Mouse (Mus musculus): ENCODE measurements at regions not wholly inside any gene's neighbourhood (a gene's known extent, or its start where the extent isn't known, plus 50 kb on each side); places are given as distances from the start of the nearest gene placed in this dataset.

DNA sequence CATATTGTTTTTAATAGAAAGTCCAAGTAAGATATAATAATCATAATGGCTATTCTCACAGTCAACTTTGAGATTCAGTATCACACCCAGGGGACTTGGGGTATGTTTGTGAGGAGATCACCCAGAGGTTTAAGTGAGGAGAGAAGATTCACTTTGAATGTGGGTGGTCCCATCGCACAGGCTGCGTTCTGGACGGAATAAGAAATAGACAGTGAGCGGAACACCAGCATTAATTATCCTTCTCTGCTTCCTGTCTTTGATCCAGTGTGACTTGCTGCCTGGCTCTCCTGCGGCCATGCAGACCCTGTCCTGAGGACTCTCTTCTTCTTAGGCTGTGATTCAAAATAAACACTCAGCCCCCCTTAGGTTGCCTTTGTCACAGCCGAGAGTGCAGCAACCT, 60.6 kb upstream of the Kras start:
- DNase-seq = no peak
- intact Hi-C loops (cut with DNase I) = no loop called here

DNA sequence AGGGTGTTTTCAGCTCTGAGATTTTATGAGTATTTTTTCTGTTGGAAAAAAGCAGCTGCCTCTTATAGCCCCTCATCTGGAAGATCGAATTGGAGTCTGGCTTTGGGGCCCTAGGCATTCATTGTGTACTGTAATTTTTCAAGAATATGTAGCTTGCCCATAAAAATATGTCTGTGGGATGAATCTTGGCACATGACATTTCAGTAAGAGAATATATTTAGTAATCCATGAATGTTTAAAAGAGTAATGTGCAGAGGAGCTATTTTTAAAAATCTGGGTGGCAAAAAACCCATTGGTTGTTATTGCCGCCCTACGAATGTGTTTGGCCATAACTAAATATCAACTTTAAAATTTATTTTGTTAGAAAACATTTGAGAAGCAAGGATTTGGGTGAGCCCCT, 59.0 kb upstream of the Kras start:
- no peak for DNase-seq
- intact Hi-C loops (cut with DNase I) = no loop called here

DNA sequence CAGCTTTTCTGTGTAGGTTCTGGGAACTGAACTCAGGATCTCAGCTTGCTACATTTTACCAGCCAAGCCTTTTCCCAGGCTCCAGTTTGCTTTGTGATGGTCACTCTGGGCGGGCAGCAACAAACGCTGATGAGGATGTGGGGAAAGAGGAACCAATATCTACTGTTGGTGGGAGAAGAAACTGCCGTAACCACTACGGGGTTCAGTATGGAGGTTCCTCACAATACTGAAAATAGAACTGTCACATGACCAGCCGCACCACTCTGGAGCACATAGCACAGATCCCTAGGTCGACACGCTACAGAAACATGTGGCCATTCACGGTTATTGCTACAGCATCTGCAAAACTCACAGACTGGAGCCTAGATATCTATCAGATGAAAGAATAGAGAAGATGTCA, 57.2 kb upstream of the Kras start:
- intact Hi-C loops (cut with DNase I) = no loop called here
- no peak for DNase-seq

DNA sequence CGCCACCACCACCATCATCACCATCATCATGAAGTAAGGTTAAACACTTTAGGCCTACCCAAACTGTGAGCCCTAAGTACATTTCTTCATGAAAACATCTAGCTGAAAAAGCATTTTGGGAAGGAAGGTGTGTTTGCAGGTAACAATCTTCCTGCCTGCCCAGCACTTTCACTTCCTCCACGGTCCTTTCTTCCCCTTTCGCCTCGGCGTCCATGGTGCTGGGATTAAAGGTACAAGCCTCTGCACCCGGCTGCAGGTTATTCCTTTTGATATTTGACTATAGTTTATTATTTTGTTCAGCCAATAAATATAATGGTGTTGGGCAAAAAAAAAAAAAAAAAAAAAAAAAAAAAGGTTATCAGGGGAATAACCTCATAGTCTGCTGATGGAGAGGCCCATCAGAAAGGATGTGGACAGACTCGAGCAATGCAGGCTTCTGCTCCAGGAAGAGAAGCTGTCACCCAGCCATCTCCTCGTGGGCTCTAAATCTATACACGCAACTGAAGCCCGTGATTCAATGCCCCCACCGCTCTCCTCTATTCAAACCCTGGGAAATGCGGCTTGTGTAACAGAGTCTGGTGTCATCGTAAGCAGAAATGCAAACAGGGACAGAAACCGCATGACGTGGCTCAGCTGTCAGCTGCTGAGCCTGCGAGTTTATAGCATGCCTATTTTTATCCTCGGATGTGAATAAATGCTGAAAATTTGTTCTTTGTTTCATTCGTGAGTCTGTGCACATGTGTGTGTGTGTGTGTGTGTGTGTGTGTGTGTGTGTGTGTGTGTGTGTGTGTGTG, 56.5 kb upstream of the Kras start:
- intact Hi-C loops (cut with DNase I) = no loop called here
- DNase-seq = peak; percentile 14 to 15

DNA sequence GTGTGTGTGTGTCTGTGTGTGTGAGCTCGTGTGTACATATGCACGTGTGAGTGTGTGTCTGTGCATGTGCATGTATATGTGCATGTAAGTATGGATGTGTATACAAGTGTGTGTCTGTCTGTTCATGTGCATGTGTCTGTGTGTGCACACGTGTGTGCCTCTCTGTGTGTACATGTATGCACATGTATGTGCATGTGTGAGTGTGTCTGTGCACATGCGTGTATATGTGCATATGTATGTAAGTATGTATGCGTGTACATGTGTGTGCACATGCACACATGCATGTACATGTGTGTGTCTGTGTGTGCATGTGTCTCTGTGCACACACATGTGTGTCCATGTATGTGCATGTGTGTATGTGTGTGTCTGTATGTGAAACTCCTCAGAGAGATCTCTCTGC, 55.6 kb upstream of the Kras start:
- no peak for DNase-seq
- intact Hi-C loops (cut with DNase I) = no loop called here

DNA sequence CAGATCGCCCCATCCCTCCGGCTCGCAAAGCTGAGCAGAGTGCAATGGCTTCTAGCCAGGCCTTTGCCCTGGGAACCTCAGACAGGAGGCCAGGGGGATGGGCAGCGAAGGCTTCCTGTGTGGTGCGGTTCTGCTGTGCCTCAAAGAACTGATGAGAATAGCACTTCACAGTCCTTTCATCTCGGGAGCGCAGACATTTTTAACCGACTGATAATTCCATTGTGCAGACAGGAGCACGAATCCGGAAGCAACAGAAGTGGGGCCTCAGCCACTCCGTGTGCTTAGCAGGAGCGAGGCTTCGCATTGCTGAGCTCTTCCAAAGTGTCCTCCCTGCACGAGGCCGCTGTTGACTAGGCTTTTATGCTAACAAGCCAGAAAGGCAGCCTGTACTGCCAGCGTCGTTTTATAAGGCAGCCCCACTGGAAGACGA, 53.6 kb upstream of the Kras start:
- DNase-seq = peak; percentile 29 to 51
- intact Hi-C loops (cut with DNase I) = loop anchor here (2.0 kb wide), 1 partner anchor 35 kb away; no protein-coding TSS in a partner anchor

DNA sequence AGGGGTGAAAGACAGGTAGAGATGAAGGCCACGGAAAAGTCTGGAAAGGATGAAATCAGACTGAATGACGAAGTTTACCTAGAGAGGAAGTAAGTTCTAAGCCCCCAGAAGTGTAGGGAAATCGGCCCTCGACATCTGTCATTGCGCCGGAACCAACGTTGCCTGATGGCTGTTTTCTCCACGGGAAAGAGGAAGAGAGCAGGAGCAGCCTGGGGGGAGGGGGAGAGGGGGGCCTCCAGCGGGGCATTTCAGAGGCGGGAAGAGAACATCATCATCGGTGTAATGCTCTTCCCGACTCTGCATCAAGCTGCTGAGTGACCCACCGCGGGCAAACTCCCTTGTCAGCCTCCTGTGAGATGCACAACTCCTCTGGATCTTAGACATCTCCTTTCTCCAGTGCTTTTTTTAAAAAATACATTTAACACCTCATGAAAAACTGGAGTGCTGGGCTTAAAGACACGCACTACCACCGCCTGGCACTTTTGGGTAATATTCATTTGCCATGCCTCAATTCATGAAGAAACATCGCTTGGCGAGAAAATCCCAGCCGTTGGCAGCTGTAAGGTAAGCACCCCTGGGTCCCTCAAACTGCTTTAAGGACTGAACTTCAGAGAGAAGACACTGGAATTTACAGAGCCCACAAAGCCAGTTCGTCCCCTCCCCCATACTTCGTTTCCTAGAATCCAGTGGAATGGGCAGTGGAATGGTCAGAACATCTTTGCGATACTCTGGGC, 53.0 kb upstream of the Kras start:
- peak in 1 of 2 experiments; percentile 10 for DNase-seq

DNA sequence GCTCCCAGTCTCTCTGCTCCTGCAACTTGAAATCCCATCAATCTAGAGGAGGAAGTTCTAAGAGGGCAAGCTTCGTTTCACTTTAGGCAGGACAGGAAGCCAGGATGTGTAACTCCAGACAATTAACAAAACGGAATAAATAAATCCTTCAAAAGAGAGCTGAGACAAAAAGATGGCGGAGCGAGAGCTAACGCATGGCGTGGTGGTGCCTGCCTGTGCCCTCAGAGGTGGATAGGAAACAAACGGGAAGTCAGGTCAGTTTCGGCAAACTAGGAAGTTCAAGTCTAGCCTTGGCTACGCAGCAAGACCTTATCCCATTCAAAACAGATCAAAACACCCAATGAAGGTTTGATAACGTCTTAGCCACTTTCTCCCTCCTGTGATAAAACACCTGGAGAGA, 52.1 kb upstream of the Kras start:
- intact Hi-C loops (cut with DNase I) = loop anchor here (2.0 kb wide), 1 partner anchor 37 kb away; no protein-coding TSS in a partner anchor
- DNase-seq = no peak

More for the DNA sequence above, 53.0 kb upstream of the Kras start:
- intact Hi-C loops (cut with DNase I) = loop anchor here (2.0 kb wide), 1 partner anchor 36 kb away; no protein-coding TSS in a partner anchor

DNA sequence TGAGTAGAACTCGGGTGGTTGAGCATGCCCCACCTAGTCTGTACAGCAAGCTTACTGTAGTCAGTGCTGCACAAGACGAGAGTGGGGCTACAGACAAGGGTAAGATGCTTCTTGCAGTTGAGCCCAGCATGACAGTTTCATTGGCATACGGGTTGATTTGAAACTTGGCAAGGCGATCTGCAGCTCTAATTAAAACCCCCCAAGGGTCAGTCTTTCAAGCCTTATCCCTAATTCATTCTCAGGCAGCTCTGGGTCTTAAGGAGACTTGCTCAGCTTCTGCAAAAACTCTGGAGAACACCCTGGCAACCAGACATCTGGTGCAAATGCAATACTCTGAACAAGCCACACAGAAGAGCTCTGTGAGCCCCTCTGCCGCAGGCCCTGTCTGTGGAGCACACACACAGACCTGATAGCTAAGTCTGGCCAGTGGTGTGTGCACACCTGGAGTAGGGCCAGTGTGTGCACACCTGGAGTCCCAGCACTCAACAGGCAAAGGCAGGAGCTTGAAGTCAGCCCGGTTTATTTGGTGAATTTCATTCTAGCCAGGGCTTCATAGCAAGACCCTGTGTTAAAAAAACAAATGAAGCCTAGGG, 50.3 kb upstream of the Kras start:
- intact Hi-C loops (cut with DNase I) = no loop called here
- DNase-seq = no peak

Measured in heart, postnatal 14 days (tissue).